Mouse (Mus musculus): Measurements from ENCODE around the gene Prkce.

The Prkce gene

DNA sequence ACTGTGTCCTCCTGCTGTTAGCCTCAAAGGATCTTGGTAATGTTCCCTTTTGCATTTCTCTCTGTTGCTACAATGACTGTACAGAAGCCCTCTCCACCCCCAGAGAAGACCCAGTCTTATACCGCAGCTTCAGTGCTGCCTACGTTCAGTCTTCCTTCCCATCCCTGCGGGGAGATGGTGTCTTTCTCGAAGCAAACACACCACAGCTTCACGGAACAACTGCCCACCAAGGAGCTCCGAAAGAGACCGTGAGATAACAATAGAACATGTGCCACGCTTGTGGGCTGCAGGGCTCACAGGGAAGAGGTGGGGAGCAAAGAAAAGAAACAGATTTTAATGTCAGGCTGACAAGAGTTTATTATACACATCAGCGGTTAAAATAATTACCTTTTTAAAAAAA lies 46.7 kb downstream of the Prkce start:
- in situ Hi-C loops (cut with MboI; ENCODE audit: unreplicated experiment in 2 of 2), result no loop called here

DNA sequence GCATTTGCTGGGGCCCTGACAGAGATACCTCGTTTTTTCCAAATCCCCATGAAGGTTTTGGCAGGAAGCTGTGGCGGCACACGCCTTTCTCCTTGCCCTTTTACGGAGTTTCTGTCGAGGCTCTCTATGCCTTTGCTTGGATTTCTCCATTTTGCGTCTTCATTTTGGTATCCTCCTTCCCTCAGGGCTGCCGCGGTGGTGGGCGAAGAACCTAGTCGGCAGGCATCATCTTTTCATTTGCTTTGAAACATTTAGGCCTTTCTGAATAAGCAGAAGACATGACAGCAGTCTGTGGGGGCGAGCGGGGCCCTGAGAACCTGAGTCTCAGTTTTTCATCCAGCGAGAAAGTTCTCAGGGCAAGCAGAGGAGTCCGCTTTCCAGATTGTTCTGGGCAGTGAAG lies 47.2 kb downstream of the Prkce start:
- in situ Hi-C loops (cut with MboI; ENCODE audit: unreplicated experiment in 2 of 2), result no loop called here

DNA sequence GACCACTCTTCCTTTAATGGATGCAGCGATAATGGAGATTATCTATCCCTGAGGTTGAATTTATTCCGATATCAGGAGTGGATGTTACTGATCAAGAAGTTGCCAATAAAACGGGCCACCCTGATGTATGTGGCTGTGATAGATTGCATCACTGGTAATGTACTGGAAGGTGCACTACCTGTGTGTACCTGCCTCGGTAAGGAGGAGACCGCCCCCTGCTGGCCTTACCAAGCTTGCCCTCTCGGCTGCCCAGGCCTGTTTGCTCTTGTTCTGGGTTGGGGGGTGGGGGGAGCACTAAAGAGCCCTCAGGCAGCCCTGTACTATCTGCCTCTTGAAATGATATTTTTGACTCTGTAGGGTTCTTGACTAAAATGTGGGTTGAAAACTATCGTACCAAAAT lies 48.2 kb downstream of the Prkce start:
- in situ Hi-C loops (cut with MboI; ENCODE audit: unreplicated experiment in 2 of 2), result no loop called here

- in situ Hi-C loops (cut with MboI; ENCODE audit: unreplicated experiment in 2 of 2), result no loop called here
These were observed 49.9 kb downstream of the Prkce start for GRCm38 (mm10) chr17:86217468-86217867.

DNA sequence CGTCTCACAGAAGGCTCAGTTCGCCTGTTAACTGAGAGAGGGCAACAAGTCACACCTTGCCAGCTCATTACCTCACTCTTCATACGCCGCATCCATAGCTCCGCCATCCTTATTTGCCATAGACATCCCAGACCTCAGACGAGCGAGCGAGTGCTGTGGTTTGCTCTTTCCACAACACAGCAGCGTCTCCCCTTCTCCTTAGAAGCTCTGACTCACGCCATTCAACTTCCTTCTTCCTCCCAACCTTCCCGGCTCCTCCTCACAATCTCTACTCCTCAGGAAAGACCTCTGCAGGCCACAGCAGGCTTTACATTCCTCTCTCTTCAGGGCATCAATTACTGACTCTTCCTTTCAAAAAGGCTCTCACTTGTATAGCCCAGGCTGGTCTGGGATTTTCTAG lies 51.0 kb downstream of the Prkce start:
- in situ Hi-C loops (cut with MboI; ENCODE audit: unreplicated experiment in 2 of 2), result no loop called here

GRCm38 (mm10) chr17:86225488-86226186 lies 58.1 kb downstream of the Prkce start:
- in situ Hi-C loops (cut with MboI; ENCODE audit: unreplicated experiment in 2 of 2), result no loop called here

GRCm38 (mm10) chr17:86226198-86226597 lies 58.6 kb downstream of the Prkce start:
- in situ Hi-C loops (cut with MboI; ENCODE audit: unreplicated experiment in 2 of 2), result no loop called here

GRCm38 (mm10) chr17:86226635-86227034 lies 59.0 kb downstream of the Prkce start:
- in situ Hi-C loops (cut with MboI; ENCODE audit: unreplicated experiment in 2 of 2), result no loop called here

GRCm38 (mm10) chr17:86227389-86227788 lies 59.8 kb downstream of the Prkce start:
- in situ Hi-C loops (cut with MboI; ENCODE audit: unreplicated experiment in 2 of 2), result no loop called here

- in situ Hi-C loops (cut with MboI; ENCODE audit: unreplicated experiment in 2 of 2), result no loop called here
These were observed 61.3 kb downstream of the Prkce start for GRCm38 (mm10) chr17:86228850-86229249.

DNA sequence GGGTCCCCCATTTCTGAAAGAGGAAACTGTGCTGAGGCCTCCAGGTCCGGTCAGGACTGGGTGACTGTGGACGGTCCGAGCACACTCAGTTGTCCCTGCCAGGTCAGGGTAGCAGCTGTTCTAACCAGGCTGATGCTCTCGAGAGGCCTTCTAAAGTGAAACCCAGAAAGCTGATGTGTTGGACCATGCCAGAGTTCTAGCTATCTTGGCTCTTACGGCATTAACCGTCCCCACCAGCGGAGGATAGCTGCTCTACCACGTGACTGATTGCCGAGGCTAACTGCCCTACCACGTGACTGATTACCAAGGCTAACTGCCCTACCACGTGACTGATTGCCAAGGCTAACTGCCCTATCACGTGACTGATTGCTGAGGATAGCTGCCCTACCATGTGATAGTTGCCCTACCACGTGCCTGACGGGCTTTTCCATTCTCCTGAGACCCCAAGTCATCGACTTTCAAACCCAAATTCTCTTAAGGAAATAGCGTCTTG lies 62.6 kb downstream of the Prkce start:
- in situ Hi-C loops (cut with MboI; ENCODE audit: unreplicated experiment in 2 of 2), result no loop called here

DNA sequence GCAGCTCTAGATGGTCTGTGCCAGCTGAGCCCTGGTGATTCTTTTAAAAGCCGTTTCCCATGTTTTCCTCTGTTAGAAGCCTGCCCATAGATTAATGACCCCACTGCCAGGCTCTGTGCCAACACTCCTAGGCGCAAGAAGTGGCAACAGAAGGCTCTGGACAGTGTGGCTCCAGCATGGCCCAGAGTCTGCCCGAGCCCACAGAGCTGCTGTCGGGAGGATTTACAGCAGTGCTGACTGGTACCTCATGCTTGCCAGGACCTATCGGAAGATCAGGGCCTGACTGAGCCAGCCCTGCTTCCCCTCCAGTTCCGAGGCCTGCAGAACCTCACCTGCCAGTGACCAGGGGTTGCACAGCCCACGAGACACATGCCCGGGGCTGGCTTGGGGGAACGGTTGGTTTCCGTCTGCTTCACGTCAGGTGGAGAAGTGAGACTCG lies 64.2 kb downstream of the Prkce start:
- in situ Hi-C loops (cut with MboI; ENCODE audit: unreplicated experiment in 2 of 2), result no loop called here

GRCm38 (mm10) chr17:86232248-86232647 lies 64.7 kb downstream of the Prkce start:
- in situ Hi-C loops (cut with MboI; ENCODE audit: unreplicated experiment in 2 of 2), result no loop called here

GRCm38 (mm10) chr17:86234587-86235150 lies 67.1 kb downstream of the Prkce start:
- in situ Hi-C loops (cut with MboI; ENCODE audit: unreplicated experiment in 2 of 2), result no loop called here

GRCm38 (mm10) chr17:86236026-86236712 lies 68.6 kb downstream of the Prkce start:
- in situ Hi-C loops (cut with MboI; ENCODE audit: unreplicated experiment in 2 of 2), result no loop called here

- in situ Hi-C loops (cut with MboI; ENCODE audit: unreplicated experiment in 2 of 2), result no loop called here
These were observed 69.5 kb downstream of the Prkce start for GRCm38 (mm10) chr17:86236861-86237763.

- in situ Hi-C loops (cut with MboI; ENCODE audit: unreplicated experiment in 2 of 2), result no loop called here
These were observed 74.7 kb downstream of the Prkce start for GRCm38 (mm10) chr17:86242291-86242690.

- in situ Hi-C loops (cut with MboI; ENCODE audit: unreplicated experiment in 2 of 2), result no loop called here
These were observed 75.5 kb downstream of the Prkce start for GRCm38 (mm10) chr17:86243109-86243527.

DNA sequence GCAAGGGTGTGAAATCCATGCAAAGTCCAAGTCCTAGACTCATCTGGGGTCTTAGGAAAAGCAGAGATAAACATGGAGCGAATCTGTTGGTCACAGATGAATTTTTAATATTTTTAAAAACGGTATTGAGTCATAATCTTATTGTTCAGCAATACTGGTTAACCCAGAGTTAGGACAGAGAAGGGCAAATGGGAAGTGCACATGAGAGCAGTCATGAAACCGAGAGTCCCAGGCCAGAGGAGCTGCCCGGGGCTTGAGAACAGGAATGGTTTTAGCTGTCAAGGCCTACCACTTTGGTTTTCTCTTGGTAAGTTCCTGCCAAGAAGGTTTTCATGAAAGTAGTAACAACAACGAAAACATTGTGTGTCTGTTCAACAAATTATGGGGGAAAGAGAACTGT lies 76.8 kb downstream of the Prkce start:
- in situ Hi-C loops (cut with MboI; ENCODE audit: unreplicated experiment in 2 of 2), result no loop called here

DNA sequence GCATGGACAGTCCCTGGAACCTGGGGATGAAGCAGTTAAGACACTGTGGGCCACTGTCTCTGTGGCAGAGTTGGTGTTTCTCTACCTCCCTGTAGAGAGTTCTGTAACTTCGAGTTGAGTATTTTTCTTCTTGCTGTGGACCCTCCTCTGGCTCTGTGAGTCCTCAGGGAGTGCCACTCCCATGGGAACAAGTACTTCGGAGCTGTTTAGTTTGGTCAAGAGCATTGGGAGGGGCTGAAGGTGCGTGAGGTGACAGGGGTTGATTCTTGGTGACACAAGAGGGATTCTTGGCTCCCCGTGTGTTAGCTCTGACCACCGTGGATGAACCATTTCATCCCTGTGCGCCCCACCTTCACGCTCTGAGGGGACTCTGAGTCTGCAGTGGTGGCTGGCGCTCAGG lies 81.2 kb downstream of the Prkce start:
- in situ Hi-C loops (cut with MboI; ENCODE audit: unreplicated experiment in 2 of 2), result no loop called here
